Mouse (Mus musculus): ENCODE measurements around the gene Cdh23. TPM values are rescaled to one million over a fixed set of nuclear protein-coding genes. Genes with fewer than 3 reads are reported as not detected.
A peak's percentile ranks its signal among the peaks of the same experiment; 100 is the strongest.

Cdh23 gene
- total RNA-seq, 1 experiment = 2.3 TPM

DNA sequence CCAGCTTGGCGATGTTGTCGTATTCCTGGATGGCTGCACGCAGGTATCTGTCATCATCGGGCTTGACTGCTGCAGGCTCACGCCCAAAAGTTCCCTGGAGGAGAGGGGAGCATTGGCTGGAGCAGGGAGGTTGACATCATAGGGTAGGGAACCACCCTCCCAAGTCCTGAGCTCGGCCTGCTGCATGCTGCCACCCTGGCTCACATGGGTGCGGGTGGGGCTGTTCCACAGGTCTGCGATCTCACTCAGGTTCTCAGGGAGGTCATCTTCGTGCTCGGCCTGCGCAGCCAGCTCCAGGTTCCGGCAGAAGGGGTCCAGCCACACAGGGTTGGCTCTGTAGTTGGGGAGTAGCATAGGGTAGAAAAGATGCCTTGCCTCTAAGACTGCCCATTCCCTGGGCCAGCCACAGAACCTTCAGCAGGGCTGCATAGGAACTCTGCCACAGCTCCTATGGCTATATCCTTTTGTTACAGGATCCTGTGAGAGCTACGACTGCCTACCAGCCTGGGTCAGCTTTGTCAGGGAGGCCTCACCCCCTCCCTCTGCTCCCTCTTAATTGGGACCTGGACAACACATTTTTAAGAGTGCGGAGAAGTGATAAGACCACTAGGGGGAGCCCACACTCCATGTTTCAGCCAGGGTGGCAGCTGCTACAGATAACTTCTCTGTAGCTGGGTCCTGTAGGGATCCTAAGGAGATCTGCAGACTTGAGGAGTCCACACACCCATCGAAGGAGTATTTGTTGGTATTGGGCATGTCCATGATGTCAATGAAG, 391.2 kb downstream of the Cdh23 start:
- Histone ChIP-seq H3K36me3 (ENCODE audit: control insufficient read depth, insufficient read depth, low read length, poor library complexity, severe bottlenecking) (peaks cover 17% of the 10 kb centered on the region), H3K4me3 (ENCODE audit: insufficient read depth in 1 of 2, low read depth in 1 of 2, low read length in 2 of 2, poor library complexity in 1 of 2, severe bottlenecking in 1 of 2) (no peak overlapping the region), H3K9me3 (ENCODE audit: control insufficient read depth, insufficient read depth, low read depth, low read length) (no peaks in the 10 kb centered on the region), H3K27ac (ENCODE audit: insufficient read depth, low read depth, low read length, poor library complexity, severe bottlenecking) (no peak overlapping the region), H3K4me1 (ENCODE audit: control insufficient read depth in 2 of 2, insufficient read depth in 2 of 2, low read length in 2 of 2, poor library complexity in 1 of 2) (peaks cover 0 to 3% of the 10 kb centered on the region in 2 experiments; a peak in 1 of 4 replicates), H3K9ac (ENCODE audit: insufficient read depth, low read depth, low read length, poor library complexity, severe bottlenecking) (no peak overlapping the region)
- peak; percentile 80 for DNase-seq (ENCODE audit: low read depth, low spot score)
- in situ Hi-C loops (cut with MboI; ENCODE audit: low sequenced_read_pairs in 2 of 2, unreplicated experiment in 2 of 2) = loop anchor here in 1 of 2 experiments (10.0 kb wide), 2 partner anchors 100 to 450 kb away; partner anchors contain the start of gene Slc29a3
- TF ChIP-seq ZC3H11A (IDR thresholded peaks at IDR 0.05; ENCODE audit: borderline replicate concordance, low read depth, low read length) (peak; percentile 86), CHD2 (IDR thresholded peaks at IDR 0.05; ENCODE audit: low read depth, low read length) (no peak)

DNA sequence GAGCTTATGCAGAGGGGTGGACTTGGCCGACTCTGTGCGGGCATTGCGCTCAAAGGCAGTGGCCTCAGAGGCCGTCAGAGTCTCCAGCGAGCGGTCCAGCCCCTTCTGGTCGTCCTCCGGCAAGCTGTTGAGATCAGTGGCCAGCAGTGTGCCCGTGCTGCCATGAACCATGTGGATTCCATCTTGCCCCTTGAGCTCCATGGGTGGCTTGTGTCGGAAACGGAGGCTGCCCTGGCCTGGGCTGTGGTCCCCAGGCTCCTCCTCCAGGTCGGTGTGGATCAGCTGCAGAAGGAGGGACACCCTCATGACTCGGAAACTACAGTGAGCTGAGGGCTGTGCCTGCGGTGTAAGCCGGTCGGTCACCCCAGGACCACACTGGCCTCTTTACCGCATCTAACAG, 392.9 kb downstream of the Cdh23 start:
- in situ Hi-C loops (cut with MboI; ENCODE audit: low sequenced_read_pairs in 2 of 2, unreplicated experiment in 2 of 2) = loop anchor here in 1 of 2 experiments (10.0 kb wide), 2 partner anchors 101 to 451 kb away; partner anchors contain the start of gene Slc29a3
- TF ChIP-seq ZC3H11A (IDR thresholded peaks at IDR 0.05; ENCODE audit: borderline replicate concordance, low read depth, low read length) (no peak), MAFK (IDR thresholded peaks at IDR 0.05; ENCODE audit: insufficient read depth, low read depth, low read length) (no peak), ZNF384 (IDR thresholded peaks at IDR 0.05; ENCODE audit: low read depth, low read length) (no peak), CHD2 (IDR thresholded peaks at IDR 0.05; ENCODE audit: low read depth, low read length) (no peak), HCFC1 (IDR thresholded peaks at IDR 0.05; ENCODE audit: borderline replicate concordance, insufficient read depth, low read length) (no peak)
- peaks cover 0 to 3% of the 10 kb centered on the region in 2 experiments; a peak in 1 of 4 replicates for H3K4me1 ChIP-seq (ENCODE audit: control insufficient read depth in 2 of 2, insufficient read depth in 2 of 2, low read length in 2 of 2, poor library complexity in 1 of 2)
- no peak overlapping the region for H3K27ac ChIP-seq (ENCODE audit: insufficient read depth, low read depth, low read length, poor library complexity, severe bottlenecking)
- no peak for DNase-seq (ENCODE audit: low read depth, low spot score)
- H3K4me3 ChIP-seq (ENCODE audit: insufficient read depth in 1 of 2, low read depth in 1 of 2, low read length in 2 of 2, poor library complexity in 1 of 2, severe bottlenecking in 1 of 2) = no peak overlapping the region
- no peak overlapping the region for H3K9ac ChIP-seq (ENCODE audit: insufficient read depth, low read depth, low read length, poor library complexity, severe bottlenecking)
- no peaks in the 10 kb centered on the region for H3K9me3 ChIP-seq (ENCODE audit: control insufficient read depth, insufficient read depth, low read depth, low read length)
- peaks cover 31% of the 10 kb centered on the region for H3K36me3 ChIP-seq (ENCODE audit: control insufficient read depth, insufficient read depth, low read length, poor library complexity, severe bottlenecking)

DNA sequence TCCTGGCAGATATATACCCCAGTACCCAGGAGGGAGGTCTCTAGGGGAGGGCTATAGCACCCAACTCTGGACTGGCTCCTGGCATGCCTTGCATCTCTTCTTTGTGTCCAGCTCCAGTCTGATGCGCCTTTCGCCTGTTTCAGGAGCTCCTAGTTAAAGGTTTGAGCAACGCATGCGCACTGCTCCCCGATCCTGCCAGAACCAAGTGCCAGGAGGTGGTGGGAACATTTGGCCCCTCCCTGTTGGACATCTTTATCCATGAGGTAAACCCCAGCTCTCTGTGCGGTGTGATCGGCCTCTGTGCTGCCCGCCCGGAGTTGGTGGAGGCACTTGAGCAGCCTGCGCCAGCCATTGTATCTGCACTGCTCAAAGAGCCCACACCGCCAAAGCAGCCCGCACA, 396.7 kb downstream of the Cdh23 start:
- no peak for TF ChIP-seq ZNF384 (IDR thresholded peaks at IDR 0.05; ENCODE audit: low read depth, low read length)
- TF ChIP-seq HCFC1 (IDR thresholded peaks at IDR 0.05; ENCODE audit: borderline replicate concordance, insufficient read depth, low read length) = no peak
- TF ChIP-seq MAFK (IDR thresholded peaks at IDR 0.05; ENCODE audit: insufficient read depth, low read depth, low read length) = no peak
- no peak for TF ChIP-seq CHD2 (IDR thresholded peaks at IDR 0.05; ENCODE audit: low read depth, low read length)
- TF ChIP-seq ZC3H11A (IDR thresholded peaks at IDR 0.05; ENCODE audit: borderline replicate concordance, low read depth, low read length) = no peak
- Histone ChIP-seq H3K9ac (ENCODE audit: insufficient read depth, low read depth, low read length, poor library complexity, severe bottlenecking) (0 out of 2 replicates have a peak overlapping the region, but pooled peaks have one; percentile 1), H3K36me3 (ENCODE audit: control insufficient read depth, insufficient read depth, low read length, poor library complexity, severe bottlenecking) (peaks cover 52% of the 10 kb centered on the region), H3K4me3 (ENCODE audit: insufficient read depth in 1 of 2, low read depth in 1 of 2, low read length in 2 of 2, poor library complexity in 1 of 2, severe bottlenecking in 1 of 2) (peak overlapping the region; percentile 19 to 40; a peak in 2 of 4 replicates), H3K27ac (ENCODE audit: insufficient read depth, low read depth, low read length, poor library complexity, severe bottlenecking) (no peak overlapping the region), H3K9me3 (ENCODE audit: control insufficient read depth, insufficient read depth, low read depth, low read length) (no peaks in the 10 kb centered on the region), H3K4me1 (ENCODE audit: control insufficient read depth in 2 of 2, insufficient read depth in 2 of 2, low read length in 2 of 2, poor library complexity in 1 of 2) (no peaks in the 10 kb centered on the region; a peak in 1 of 4 replicates)
- DNase-seq (ENCODE audit: low read depth, low spot score) = no peak
- in situ Hi-C loops (cut with MboI; ENCODE audit: low sequenced_read_pairs in 2 of 2, unreplicated experiment in 2 of 2) = loop anchor here in 1 of 2 experiments (10.0 kb wide), 2 partner anchors 105 to 455 kb away; partner anchors contain the start of gene Slc29a3

DNA sequence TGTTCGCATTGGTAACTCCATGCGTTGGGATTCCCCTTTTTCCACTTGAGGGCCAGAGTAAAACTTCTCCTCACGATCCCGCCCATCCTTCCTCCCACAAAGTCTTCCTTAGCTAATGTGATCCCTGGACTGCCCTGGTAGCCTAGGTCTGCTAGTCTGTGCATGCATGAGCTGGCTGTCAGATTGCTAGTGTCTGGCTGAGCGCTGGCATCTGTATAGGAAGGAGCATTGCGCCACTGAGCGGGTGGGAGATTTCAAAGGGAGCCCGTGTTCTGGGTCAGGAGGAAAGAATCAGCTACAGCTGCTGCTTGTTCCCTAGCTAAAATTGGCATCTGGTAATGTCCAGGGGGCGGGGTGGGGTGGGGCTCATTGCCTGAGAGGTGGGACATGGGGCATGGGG, 400.3 kb downstream of the Cdh23 start:
- Histone ChIP-seq H3K9me3 (ENCODE audit: control insufficient read depth, insufficient read depth, low read depth, low read length) (no peaks in the 10 kb centered on the region), H3K9ac (ENCODE audit: insufficient read depth, low read depth, low read length, poor library complexity, severe bottlenecking) (no peak overlapping the region), H3K4me1 (ENCODE audit: control insufficient read depth in 2 of 2, insufficient read depth in 2 of 2, low read length in 2 of 2, poor library complexity in 1 of 2) (0 out of 4 replicates have a peak, but pooled peaks cover 0 to under 1% of the 10 kb centered on the region in 2 experiments), H3K4me3 (ENCODE audit: insufficient read depth in 1 of 2, low read depth in 1 of 2, low read length in 2 of 2, poor library complexity in 1 of 2, severe bottlenecking in 1 of 2) (no peak overlapping the region), H3K27ac (ENCODE audit: insufficient read depth, low read depth, low read length, poor library complexity, severe bottlenecking) (no peak overlapping the region), H3K36me3 (ENCODE audit: control insufficient read depth, insufficient read depth, low read length, poor library complexity, severe bottlenecking) (peaks cover 72% of the 10 kb centered on the region)
- TF ChIP-seq MAFK (IDR thresholded peaks at IDR 0.05; ENCODE audit: insufficient read depth, low read depth, low read length) = no peak
- no peak for TF ChIP-seq ZC3H11A (IDR thresholded peaks at IDR 0.05; ENCODE audit: borderline replicate concordance, low read depth, low read length)
- DNase-seq (ENCODE audit: low read depth, low spot score) = no peak
- in situ Hi-C loops (cut with MboI; ENCODE audit: low sequenced_read_pairs in 2 of 2, unreplicated experiment in 2 of 2) = no loop called here
